Mouse (Mus musculus): ENCODE measurements around the gene Alkbh6. TPM values are rescaled to one million over a fixed set of nuclear protein-coding genes. Genes with fewer than 3 reads are reported as not detected.
A peak's percentile ranks its signal among the peaks of the same experiment; 100 is the strongest.

Gene Alkbh6
- total and polyA plus RNA-seq, 3 experiments: 24.0 to 61.7 (median 29.5) TPM

- Histone ChIP-seq H3K4me3 (no peak overlapping the region), H3K4me1 (ENCODE audit: control insufficient read depth, insufficient read depth, low read length) (no peaks in the 10 kb centered on the region; the same call in 1 of the 2 replicates), H3K27me3 (ENCODE audit: control insufficient read depth, insufficient read depth, low read length) (no peaks in the 10 kb centered on the region), H3K27ac (no peak overlapping the region), H3K9ac (ENCODE audit: low read depth, low read length) (no peak overlapping the region), H3K36me3 (ENCODE audit: control insufficient read depth, insufficient read depth, low read length) (no peaks in the 10 kb centered on the region), H3K79me2 (replicated peaks; ENCODE audit: control insufficient read depth, insufficient read depth, low read length) (no peaks in the 10 kb centered on the region)
- no peak for DNase-seq
- TF ChIP-seq CTCF (IDR thresholded peaks at IDR 0.05) (no peak), EP300 (IDR thresholded peaks at IDR 0.05; ENCODE audit: insufficient read depth, low read depth, low read length) (no peak), POLR2A (IDR thresholded peaks at IDR 0.05; ENCODE audit: insufficient read depth, low read depth, low read length) (no peak)
- WGBS: 52% methylated on average over 15 of the region's 15 CpGs
- intact Hi-C loops (cut with DNase I): no loop called here
These were observed 18.6 kb downstream of the Alkbh6 start for GRCm38 (mm10) chr7:30327140-30327539.

- Histone ChIP-seq H3K9ac (ENCODE audit: low read depth, low read length) (no peak overlapping the region), H3K4me1 (ENCODE audit: control insufficient read depth, insufficient read depth, low read length) (no peaks in the 10 kb centered on the region; the same call in none of the 2 replicates), H3K79me2 (replicated peaks; ENCODE audit: control insufficient read depth, insufficient read depth, low read length) (no peaks in the 10 kb centered on the region), H3K27me3 (ENCODE audit: control insufficient read depth, insufficient read depth, low read length) (no peaks in the 10 kb centered on the region), H3K36me3 (ENCODE audit: control insufficient read depth, insufficient read depth, low read length) (no peaks in the 10 kb centered on the region), H3K4me3 (no peak overlapping the region), H3K27ac (no peak overlapping the region)
- TF ChIP-seq POLR2A (IDR thresholded peaks at IDR 0.05; ENCODE audit: insufficient read depth, low read depth, low read length) (no peak), CTCF (IDR thresholded peaks at IDR 0.05) (no peak), EP300 (IDR thresholded peaks at IDR 0.05; ENCODE audit: insufficient read depth, low read depth, low read length) (no peak)
- no peak for DNase-seq
- intact Hi-C loops (cut with DNase I): no loop called here
- 57% methylated on average over 10 of the region's 10 CpGs for WGBS
These were observed 19.9 kb downstream of the Alkbh6 start for GRCm38 (mm10) chr7:30328379-30328778.

- Histone ChIP-seq H3K27me3 (ENCODE audit: control insufficient read depth, insufficient read depth, low read length) (no peaks in the 10 kb centered on the region), H3K4me3 (no peak overlapping the region), H3K36me3 (ENCODE audit: control insufficient read depth, insufficient read depth, low read length) (no peaks in the 10 kb centered on the region), H3K27ac (no peak overlapping the region), H3K79me2 (replicated peaks; ENCODE audit: control insufficient read depth, insufficient read depth, low read length) (no peaks in the 10 kb centered on the region), H3K9ac (ENCODE audit: low read depth, low read length) (no peak overlapping the region), H3K4me1 (ENCODE audit: control insufficient read depth, insufficient read depth, low read length) (peaks cover 2% of the 10 kb centered on the region)
- intact Hi-C loops (cut with DNase I): no loop called here
- WGBS: 11% methylated on average over 13 of the region's 13 CpGs
- peak; percentile 42 to 67 for DNase-seq
- TF ChIP-seq CTCF (IDR thresholded peaks at IDR 0.05) (peak; percentile 89), EP300 (IDR thresholded peaks at IDR 0.05; ENCODE audit: insufficient read depth, low read depth, low read length) (no peak), POLR2A (IDR thresholded peaks at IDR 0.05; ENCODE audit: insufficient read depth, low read depth, low read length) (no peak)
These were observed 23.4 kb downstream of the Alkbh6 start for GRCm38 (mm10) chr7:30331887-30332286.

GRCm38 (mm10) chr7:30332622-30333259 is 24.2 kb downstream of the Alkbh6 start:
- intact Hi-C loops (cut with DNase I): no loop called here
- Histone ChIP-seq H3K79me2 (replicated peaks; ENCODE audit: control insufficient read depth, insufficient read depth, low read length) (no peaks in the 10 kb centered on the region), H3K27me3 (ENCODE audit: control insufficient read depth, insufficient read depth, low read length) (no peaks in the 10 kb centered on the region), H3K4me3 (no peak overlapping the region), H3K4me1 (ENCODE audit: control insufficient read depth, insufficient read depth, low read length) (peaks cover 2% of the 10 kb centered on the region), H3K36me3 (ENCODE audit: control insufficient read depth, insufficient read depth, low read length) (no peaks in the 10 kb centered on the region), H3K27ac (no peak overlapping the region), H3K9ac (ENCODE audit: low read depth, low read length) (no peak overlapping the region)
- no peak for TF ChIP-seq POLR2A (IDR thresholded peaks at IDR 0.05; ENCODE audit: insufficient read depth, low read depth, low read length)
- no peak for TF ChIP-seq CTCF (IDR thresholded peaks at IDR 0.05)
- DNase-seq: no peak
- 56% methylated on average over 18 of the region's 18 CpGs for WGBS

DNA sequence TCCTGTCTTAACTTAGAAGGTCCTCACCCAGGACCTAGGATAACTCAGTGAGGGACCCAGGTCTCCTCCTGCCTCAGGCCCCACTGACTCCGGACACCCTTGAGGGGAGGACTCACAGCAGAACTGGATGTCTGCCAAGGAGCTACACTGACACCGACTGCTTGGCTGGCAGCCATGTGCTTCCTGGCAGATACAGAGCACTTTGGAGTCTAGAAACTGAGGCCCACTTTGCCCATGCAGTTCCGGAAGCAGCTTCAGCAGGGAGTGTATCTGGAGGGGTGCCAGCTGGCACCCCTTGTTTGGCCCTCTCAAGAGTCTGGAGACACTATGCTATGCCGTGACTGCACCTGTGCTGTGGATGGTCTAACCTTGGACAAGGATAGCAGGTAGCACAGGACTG is 24.9 kb downstream of the Alkbh6 start:
- no peak overlapping the region for H3K4me3 ChIP-seq
- H3K4me1 ChIP-seq (ENCODE audit: control insufficient read depth, insufficient read depth, low read length): peaks cover 2% of the 10 kb centered on the region
- no peak overlapping the region for H3K27ac ChIP-seq
- no peak overlapping the region for H3K9ac ChIP-seq (ENCODE audit: low read depth, low read length)
- DNase-seq: peak; percentile 68 to 72
- H3K36me3 ChIP-seq (ENCODE audit: control insufficient read depth, insufficient read depth, low read length): no peaks in the 10 kb centered on the region
- intact Hi-C loops (cut with DNase I): no loop called here
- TF ChIP-seq POLR2A (IDR thresholded peaks at IDR 0.05; ENCODE audit: insufficient read depth, low read depth, low read length) (no peak), CTCF (IDR thresholded peaks at IDR 0.05) (no peak), EP300 (IDR thresholded peaks at IDR 0.05; ENCODE audit: insufficient read depth, low read depth, low read length) (no peak)
- H3K27me3 ChIP-seq (ENCODE audit: control insufficient read depth, insufficient read depth, low read length): no peaks in the 10 kb centered on the region
- 2% methylated on average over 4 of the region's 4 CpGs for WGBS
- H3K79me2 ChIP-seq (replicated peaks; ENCODE audit: control insufficient read depth, insufficient read depth, low read length): no peaks in the 10 kb centered on the region

GRCm38 (mm10) chr7:30334563-30334962 is 26.0 kb downstream of the Alkbh6 start:
- intact Hi-C loops (cut with DNase I): no loop called here
- H3K36me3 ChIP-seq (ENCODE audit: control insufficient read depth, insufficient read depth, low read length): no peaks in the 10 kb centered on the region
- 71% methylated on average over 5 of the region's 5 CpGs for WGBS
- no peaks in the 10 kb centered on the region for H3K27me3 ChIP-seq (ENCODE audit: control insufficient read depth, insufficient read depth, low read length)
- peaks cover 2% of the 10 kb centered on the region for H3K4me1 ChIP-seq (ENCODE audit: control insufficient read depth, insufficient read depth, low read length)
- TF ChIP-seq POLR2A (IDR thresholded peaks at IDR 0.05; ENCODE audit: insufficient read depth, low read depth, low read length) (no peak), EP300 (IDR thresholded peaks at IDR 0.05; ENCODE audit: insufficient read depth, low read depth, low read length) (no peak), CTCF (IDR thresholded peaks at IDR 0.05) (no peak)
- H3K79me2 ChIP-seq (replicated peaks; ENCODE audit: control insufficient read depth, insufficient read depth, low read length): no peaks in the 10 kb centered on the region
- DNase-seq: no peak
- H3K27ac ChIP-seq: no peak overlapping the region
- no peak overlapping the region for H3K4me3 ChIP-seq
- H3K9ac ChIP-seq (ENCODE audit: low read depth, low read length): no peak overlapping the region
